Mouse (Mus musculus): ENCODE measurements around the gene Calhm1. TPM values are rescaled to one million over a fixed set of nuclear protein-coding genes. Genes with fewer than 3 reads are reported as not detected.

Calhm1 gene
- polyA plus RNA-seq, 1 experiment from 2014 or later, result not detected

GRCm38 (mm10) chr19:47128835-47129234, 15.2 kb downstream of the Calhm1 start:
- no peak overlapping the region for H3K27ac ChIP-seq
- WGBS, result 89% methylated on average over 11 of the region's 11 CpGs
- no peak for ATAC-seq (ENCODE audit: insufficient number of reproducible peaks, insufficient read depth, low FRiP score, low TSS enrichment)
- H3K27me3 ChIP-seq, result no peaks in the 10 kb centered on the region
- no peak overlapping the region for H3K4me3 ChIP-seq
- no peak overlapping the region for H3K4me2 ChIP-seq (replicated peaks)
- no peak overlapping the region for H3K9ac ChIP-seq
- peaks cover 79% of the 10 kb centered on the region for H3K36me3 ChIP-seq
- no peaks in the 10 kb centered on the region for H3K4me1 ChIP-seq
- H3K9me3 ChIP-seq, result no peaks in the 10 kb centered on the region

GRCm38 (mm10) chr19:47128164-47128563, 15.9 kb downstream of the Calhm1 start:
- H3K27me3 ChIP-seq, result no peaks in the 10 kb centered on the region
- H3K36me3 ChIP-seq, result peaks cover 75% of the 10 kb centered on the region
- H3K4me3 ChIP-seq, result no peak overlapping the region
- H3K9ac ChIP-seq, result no peak overlapping the region
- H3K9me3 ChIP-seq, result no peaks in the 10 kb centered on the region
- H3K4me1 ChIP-seq, result no peaks in the 10 kb centered on the region
- no peak overlapping the region for H3K27ac ChIP-seq
- no peak overlapping the region for H3K4me2 ChIP-seq (replicated peaks)
- 93% methylated on average over 10 of the region's 10 CpGs for WGBS
- no peak for ATAC-seq (ENCODE audit: insufficient number of reproducible peaks, insufficient read depth, low FRiP score, low TSS enrichment)

- Histone ChIP-seq H3K9me3 (no peaks in the 10 kb centered on the region), H3K27ac (no peak overlapping the region), H3K27me3 (no peaks in the 10 kb centered on the region), H3K36me3 (peaks cover 57% of the 10 kb centered on the region), H3K9ac (no peak overlapping the region), H3K4me1 (no peaks in the 10 kb centered on the region), H3K4me2 (replicated peaks) (no peak overlapping the region), H3K4me3 (no peak overlapping the region)
- 18% methylated on average over 2 of the region's 2 CpGs for WGBS
- ATAC-seq (ENCODE audit: insufficient number of reproducible peaks, insufficient read depth, low FRiP score, low TSS enrichment), result no peak
Measured at GRCm38 (mm10) chr19:47122802-47123201, 21.3 kb downstream of the Calhm1 start.

GRCm38 (mm10) chr19:47121054-47121453, 23.0 kb downstream of the Calhm1 start:
- WGBS, result 43% methylated on average over 4 of the region's 4 CpGs
- Histone ChIP-seq H3K4me2 (replicated peaks) (no peak overlapping the region), H3K4me3 (no peak overlapping the region), H3K9me3 (no peaks in the 10 kb centered on the region), H3K4me1 (no peaks in the 10 kb centered on the region), H3K27ac (no peak overlapping the region), H3K9ac (no peak overlapping the region), H3K36me3 (peaks cover 55% of the 10 kb centered on the region), H3K27me3 (no peaks in the 10 kb centered on the region)
- no peak for ATAC-seq (ENCODE audit: insufficient number of reproducible peaks, insufficient read depth, low FRiP score, low TSS enrichment)

GRCm38 (mm10) chr19:47118634-47119033, 25.4 kb downstream of the Calhm1 start:
- no peak overlapping the region for H3K9ac ChIP-seq
- no peak overlapping the region for H3K4me3 ChIP-seq
- no peaks in the 10 kb centered on the region for H3K27me3 ChIP-seq
- H3K27ac ChIP-seq, result no peak overlapping the region
- peaks cover 65% of the 10 kb centered on the region for H3K36me3 ChIP-seq
- no peak overlapping the region for H3K4me2 ChIP-seq (replicated peaks)
- no peak for ATAC-seq (ENCODE audit: insufficient number of reproducible peaks, insufficient read depth, low FRiP score, low TSS enrichment)
- H3K9me3 ChIP-seq, result no peaks in the 10 kb centered on the region
- H3K4me1 ChIP-seq, result no peaks in the 10 kb centered on the region
- 78% methylated on average over 2 of the region's 2 CpGs for WGBS

GRCm38 (mm10) chr19:47104641-47105271, 39.3 kb downstream of the Calhm1 start:
- Histone ChIP-seq H3K9ac (no peak overlapping the region), H3K27ac (no peak overlapping the region), H3K9me3 (no peaks in the 10 kb centered on the region), H3K4me3 (no peak overlapping the region), H3K27me3 (no peaks in the 10 kb centered on the region), H3K4me2 (replicated peaks) (no peak overlapping the region), H3K4me1 (no peaks in the 10 kb centered on the region), H3K36me3 (peaks cover 98% of the 10 kb centered on the region)
- no peak for ATAC-seq (ENCODE audit: insufficient number of reproducible peaks, insufficient read depth, low FRiP score, low TSS enrichment)
- 95% methylated on average over 9 of the region's 9 CpGs for WGBS

- H3K27ac ChIP-seq, result no peak overlapping the region
- H3K9ac ChIP-seq, result no peak overlapping the region
- no peaks in the 10 kb centered on the region for H3K27me3 ChIP-seq
- ATAC-seq (ENCODE audit: insufficient number of reproducible peaks, insufficient read depth, low FRiP score, low TSS enrichment), result no peak
- no peaks in the 10 kb centered on the region for H3K9me3 ChIP-seq
- H3K36me3 ChIP-seq, result peaks cover 98% of the 10 kb centered on the region
- H3K4me3 ChIP-seq, result no peak overlapping the region
- H3K4me1 ChIP-seq, result no peaks in the 10 kb centered on the region
- H3K4me2 ChIP-seq (replicated peaks), result no peak overlapping the region
- 89% methylated on average over 5 of the region's 5 CpGs for WGBS
Measured at GRCm38 (mm10) chr19:47101080-47101479, 43.0 kb downstream of the Calhm1 start.

Other genes starting within 250 kb of the Calhm1 start
- gene Ina, start 129.6 kb downstream of the Calhm1 start, polyA plus RNA-seq (2016; fragmentation: Nextera tagmentation; extraction: Ambion mirVana), result 39.4 and 50.5 TPM in 2 replicates
- gene Nt5c2, start 129.1 kb downstream of the Calhm1 start, polyA plus RNA-seq (2016; fragmentation: Nextera tagmentation; extraction: Ambion mirVana), result 75.2 and 76.1 TPM in 2 replicates
- 31.5 and 31.7 TPM in 2 replicates for gene Pcgf6, start 93.3 kb downstream of the Calhm1 start, polyA plus RNA-seq (2016; fragmentation: Nextera tagmentation; extraction: Ambion mirVana)
- gene Taf5, start 76.5 kb downstream of the Calhm1 start, polyA plus RNA-seq (2016; fragmentation: Nextera tagmentation; extraction: Ambion mirVana), result 11.9 and 12.4 TPM in 2 replicates
- 1,248 and 1,291 TPM in 2 replicates for gene Usmg5, start 53.6 kb downstream of the Calhm1 start, polyA plus RNA-seq (2016; fragmentation: Nextera tagmentation; extraction: Ambion mirVana)
- gene Pdcd11, start 53.5 kb downstream of the Calhm1 start, polyA plus RNA-seq (2016; fragmentation: Nextera tagmentation; extraction: Ambion mirVana), result 11.8 and 14.0 TPM in 2 replicates
- 6.1 and 7.0 TPM in 2 replicates for gene Calhm2, start 6.0 kb downstream of the Calhm1 start, polyA plus RNA-seq (2016; fragmentation: Nextera tagmentation; extraction: Ambion mirVana)
- not detected in 2 replicates for gene Calhm3, start 13.5 kb upstream of the Calhm1 start, polyA plus RNA-seq (2016; fragmentation: Nextera tagmentation; extraction: Ambion mirVana)
- gene Neurl1a, start 34.6 kb upstream of the Calhm1 start, polyA plus RNA-seq (2016; fragmentation: Nextera tagmentation; extraction: Ambion mirVana), result 8.7 TPM in 2 replicates

All from embryonic facial prominence, embryonic 12.5 days (tissue).